Mouse (Mus musculus): ENCODE measurements around the gene Cnnm4. TPM values are rescaled to one million over a fixed set of nuclear protein-coding genes. Genes with fewer than 3 reads are reported as not detected.

Cnnm4 gene
- total and polyA plus RNA-seq, 3 experiments = 7.8 to 8.5 TPM; not detected in 1

DNA sequence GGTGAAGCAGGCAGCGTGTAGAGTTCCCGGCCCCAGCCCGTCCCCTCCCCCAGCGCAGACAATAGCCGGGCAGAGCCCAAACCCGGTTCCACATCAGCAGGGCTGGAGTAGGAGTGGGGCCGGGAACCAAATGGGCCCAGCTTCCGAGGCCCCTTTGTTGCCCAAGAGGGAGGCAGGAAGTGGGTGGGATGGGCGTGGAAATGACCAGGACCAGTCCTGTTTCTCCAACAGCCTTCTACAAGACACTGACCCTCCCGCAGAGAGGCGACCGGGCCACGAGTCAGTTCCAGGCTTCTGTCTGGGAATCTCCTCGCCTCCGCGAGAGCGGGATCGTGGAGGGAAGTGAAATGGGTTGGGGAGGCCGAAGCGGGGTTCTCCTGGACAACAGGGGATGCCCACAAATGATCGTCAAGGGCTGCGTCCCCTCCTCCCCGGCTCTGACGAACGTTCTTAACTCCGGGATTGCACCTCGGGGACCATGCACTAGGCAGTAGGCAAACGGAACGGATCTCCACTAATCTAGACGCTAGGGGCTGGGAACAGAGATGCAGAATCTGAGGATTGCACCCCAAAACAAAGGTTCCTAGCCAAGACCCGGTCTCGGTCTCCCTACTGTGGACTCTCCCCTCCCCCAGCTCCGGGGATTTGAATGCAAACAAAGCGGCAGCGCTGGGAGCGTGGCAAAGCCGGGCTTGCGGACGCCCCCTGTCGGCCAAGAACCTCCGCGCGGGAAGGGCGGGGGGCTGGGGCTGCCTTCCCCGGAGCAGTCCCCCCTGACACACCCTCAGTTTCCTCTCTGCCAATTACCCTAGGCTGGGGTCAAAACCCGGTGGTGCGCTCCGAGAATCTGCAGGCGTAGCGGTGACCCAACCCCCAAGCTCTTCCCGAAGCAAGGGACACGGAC is 85.4 kb downstream of the Cnnm4 start (continued):
- peak; percentile 73; the same call in 1 of the 2 replicates for TF ChIP-seq MXI1 (IDR thresholded peaks at IDR 0.05; ENCODE audit: low read depth, low read length)
- no peak for TF ChIP-seq ZKSCAN1 (IDR thresholded peaks at IDR 0.05; ENCODE audit: low read depth, low read length)
- peak; percentile 29 for TF ChIP-seq MAX (IDR thresholded peaks at IDR 0.05; ENCODE audit: low read length)

DNA sequence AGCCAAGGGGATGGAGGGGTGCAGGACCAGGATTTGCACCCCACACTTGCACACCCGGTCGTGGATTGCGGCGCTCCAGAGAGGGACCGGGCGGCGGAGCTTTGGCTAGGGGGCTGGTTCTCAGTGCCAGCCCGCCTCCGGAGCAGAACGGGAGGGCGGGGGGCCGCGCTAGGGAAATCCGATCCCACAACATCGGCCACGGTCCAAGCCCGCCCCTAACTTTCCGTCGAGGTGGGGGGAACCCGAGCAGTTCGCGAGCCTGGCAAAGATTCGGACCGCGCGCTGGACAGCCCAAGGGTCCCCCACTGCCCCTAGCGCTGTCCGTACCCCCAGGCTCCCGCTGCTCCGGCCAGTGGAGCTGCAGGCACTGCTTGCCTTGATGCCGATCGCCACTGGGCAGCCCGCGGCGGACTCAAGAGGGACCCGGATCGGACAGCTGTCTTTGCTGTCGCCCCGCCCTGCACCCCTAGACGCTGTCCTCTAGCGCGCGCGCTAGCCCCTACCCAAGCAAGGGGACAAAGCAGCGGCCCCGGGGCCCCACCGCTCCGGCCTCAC is 86.1 kb downstream of the Cnnm4 start:
- TF ChIP-seq UBTF (IDR thresholded peaks at IDR 0.05; ENCODE audit: borderline replicate concordance, insufficient read depth, low read depth, low read length) (no peak), TCF12 (IDR thresholded peaks at IDR 0.05; ENCODE audit: low read depth, low read length) (no peak), POLR2A (IDR thresholded peaks at IDR 0.05; ENCODE audit: control insufficient read depth in 1 of 2, insufficient read depth in 1 of 2, low read depth in 1 of 2, low read length in 2 of 2, poor library complexity in 1 of 2) (no peak), MAZ (IDR thresholded peaks at IDR 0.05; ENCODE audit: low read depth, low read length) (no peak), RAD21 (IDR thresholded peaks at IDR 0.05; ENCODE audit: low read depth, low read length) (no peak)
- Histone ChIP-seq H3K9ac (ENCODE audit: control insufficient read depth, low read depth, low read length, poor library complexity, severe bottlenecking) (peak overlapping the region; percentile 64), H3K27ac (ENCODE audit: control insufficient read depth, low read depth, low read length) (no peak overlapping the region), H3K4me3 (ENCODE audit: control insufficient read depth in 1 of 2, insufficient read depth in 1 of 2, low read depth in 2 of 2, low read length in 2 of 2) (peak overlapping the region; percentile 70 to 78), H3K79me2 (ENCODE audit: control insufficient read depth, insufficient read depth, low read length, poor library complexity) (no peaks in the 10 kb centered on the region; the same call in 1 of the 2 replicates), H3K27me3 (ENCODE audit: control insufficient read depth in 1 of 2, insufficient read depth in 2 of 2, low read length in 2 of 2) (peaks cover 13% of the 10 kb centered on the region in 2 experiments), H3K9me3 (replicated peaks; ENCODE audit: insufficient read depth, low read length) (no peaks in the 10 kb centered on the region), H3K36me3 (ENCODE audit: control insufficient read depth in 1 of 2, insufficient read depth in 2 of 2, low read length in 2 of 2) (no peaks in the 10 kb centered on the region), H3K4me1 (ENCODE audit: control insufficient read depth in 1 of 2, insufficient read depth in 2 of 2, low read length in 2 of 2) (peaks cover 0 to 9% of the 10 kb centered on the region in 2 experiments; a peak in 3 of 4 replicates)
- DNase-seq (ENCODE audit: low read depth, low spot score) = peak; percentile 28

Other genes with a start within 250 kb of the Cnnm4 start
- 40.0 and 47.9 TPM in 2 replicates for gene Uggt1, start 226.9 kb upstream of the Cnnm4 start, total RNA-seq (2012; rRNA removed)
- gene Uggt1, start 226.9 kb upstream of the Cnnm4 start, polyA plus RNA-seq (2012; ENCODE audit: insufficient read depth in 1 of 2, insufficient read length in 2 of 2, low read depth in 1 of 2, low replicate concordance in 2 of 2, missing spikeins in 1 of 2) = 10 to 100 TPM; 33.8 to 98.3 TPM
- 0.92 and 1.3 TPM in 2 replicates for gene Neurl3, start 196.9 kb upstream of the Cnnm4 start, total RNA-seq (2012; rRNA removed)
- 1 to 10 TPM in 1 of 2 experiments, not detected in 1; 3.3 TPM for gene Neurl3, start 196.9 kb upstream of the Cnnm4 start, polyA plus RNA-seq (2012; ENCODE audit: insufficient read depth in 1 of 2, insufficient read length in 2 of 2, low read depth in 1 of 2, low replicate concordance in 2 of 2, missing spikeins in 1 of 2)
- 4.2 and 6.4 TPM in 2 replicates for gene Arid5a, start 163.9 kb upstream of the Cnnm4 start, total RNA-seq (2012; rRNA removed)
- 1 to 10 TPM in 1 of 2 experiments, not detected in 1; 9.0 TPM for gene Arid5a, start 163.9 kb upstream of the Cnnm4 start, polyA plus RNA-seq (2012; ENCODE audit: insufficient read depth in 1 of 2, insufficient read length in 2 of 2, low read depth in 1 of 2, low replicate concordance in 2 of 2, missing spikeins in 1 of 2)
- 26.4 and 29.0 TPM in 2 replicates for gene Kansl3, start 102.4 kb upstream of the Cnnm4 start, total RNA-seq (2012; rRNA removed)
- 10 to 100 TPM; 45.6 to 55.4 TPM for gene Kansl3, start 102.4 kb upstream of the Cnnm4 start, polyA plus RNA-seq (2012; ENCODE audit: insufficient read depth in 1 of 2, insufficient read length in 2 of 2, low read depth in 1 of 2, low replicate concordance in 2 of 2, missing spikeins in 1 of 2)
- 0.13 TPM in 1 of 2 replicates, not detected in the other for gene Fer1l5, start 99.3 kb upstream of the Cnnm4 start, total RNA-seq (2012; rRNA removed)
- gene Fer1l5, start 99.3 kb upstream of the Cnnm4 start, polyA plus RNA-seq (2012; ENCODE audit: insufficient read depth in 1 of 2, insufficient read length in 2 of 2, low read depth in 1 of 2, low replicate concordance in 2 of 2, missing spikeins in 1 of 2) = 1 to 10 TPM in 1 of 2 experiments, not detected in 1; 2.3 TPM
- gene Lman2l, start 26.3 kb upstream of the Cnnm4 start, total RNA-seq (2012; rRNA removed) = 6.1 and 7.0 TPM in 2 replicates
- gene Lman2l, start 26.3 kb upstream of the Cnnm4 start, polyA plus RNA-seq (2012; ENCODE audit: insufficient read depth in 1 of 2, insufficient read length in 2 of 2, low read depth in 1 of 2, low replicate concordance in 2 of 2, missing spikeins in 1 of 2) = 10 to 100 TPM in 1 of 2 experiments, not detected in 1; 19.7 TPM
- gene Cnnm3, start 40.2 kb downstream of the Cnnm4 start, total RNA-seq (2012; rRNA removed) = 3.8 and 4.2 TPM in 2 replicates
- gene Cnnm3, start 40.2 kb downstream of the Cnnm4 start, polyA plus RNA-seq (2012; ENCODE audit: insufficient read depth in 1 of 2, insufficient read length in 2 of 2, low read depth in 1 of 2, low replicate concordance in 2 of 2, missing spikeins in 1 of 2) = 1 to 10 TPM in 1 of 2 experiments, not detected in 1; 9.9 TPM
- 2.0 and 2.9 TPM in 2 replicates for gene Ankrd23, start 65.3 kb downstream of the Cnnm4 start, total RNA-seq (2012; rRNA removed)
- gene Ankrd23, start 65.3 kb downstream of the Cnnm4 start, polyA plus RNA-seq (2012; ENCODE audit: insufficient read depth in 1 of 2, insufficient read length in 2 of 2, low read depth in 1 of 2, low replicate concordance in 2 of 2, missing spikeins in 1 of 2) = 1 to 10 TPM in 1 of 2 experiments, not detected in 1; 3.7 TPM
- gene Gm42417, start 67.8 kb downstream of the Cnnm4 start, total RNA-seq (2012; rRNA removed) = not detected in 2 replicates
- gene Gm42417, start 67.8 kb downstream of the Cnnm4 start, polyA plus RNA-seq (2012; ENCODE audit: insufficient read depth in 1 of 2, insufficient read length in 2 of 2, low read depth in 1 of 2, low replicate concordance in 2 of 2, missing spikeins in 1 of 2) = under 1 TPM in 1 of 2 experiments, not detected in 1; 0.74 TPM
- 8.8 and 9.7 TPM in 2 replicates for gene Ankrd39, start 75.8 kb downstream of the Cnnm4 start, total RNA-seq (2012; rRNA removed)
- gene Ankrd39, start 75.8 kb downstream of the Cnnm4 start, polyA plus RNA-seq (2012; ENCODE audit: insufficient read depth in 1 of 2, insufficient read length in 2 of 2, low read depth in 1 of 2, low replicate concordance in 2 of 2, missing spikeins in 1 of 2) = 10 to 100 TPM in 1 of 2 experiments, not detected in 1; 14.4 TPM
- gene Sema4c, start 86.7 kb downstream of the Cnnm4 start, total RNA-seq (2012; rRNA removed) = 0.19 and 0.33 TPM in 2 replicates
- gene Sema4c, start 86.7 kb downstream of the Cnnm4 start, polyA plus RNA-seq (2012; ENCODE audit: insufficient read depth in 1 of 2, insufficient read length in 2 of 2, low read depth in 1 of 2, low replicate concordance in 2 of 2, missing spikeins in 1 of 2) = 1 to 10 TPM in 1 of 2 experiments, not detected in 1; 1.4 TPM
- gene Fam178b, start 211.6 kb downstream of the Cnnm4 start, total RNA-seq (2012; rRNA removed) = 0.19 and 0.33 TPM in 2 replicates
- under 1 TPM in 1 of 2 experiments, not detected in 1; 0.29 TPM for gene Fam178b, start 211.6 kb downstream of the Cnnm4 start, polyA plus RNA-seq (2012; ENCODE audit: insufficient read depth in 1 of 2, insufficient read length in 2 of 2, low read depth in 1 of 2, low replicate concordance in 2 of 2, missing spikeins in 1 of 2)
- 498 and 541 TPM in 2 replicates for gene Cox5b, start 219.8 kb downstream of the Cnnm4 start, total RNA-seq (2012; rRNA removed)
- 1,000 to 10,000 TPM in 1 of 2 experiments, not detected in 1; 1,152 TPM for gene Cox5b, start 219.8 kb downstream of the Cnnm4 start, polyA plus RNA-seq (2012; ENCODE audit: insufficient read depth in 1 of 2, insufficient read length in 2 of 2, low read depth in 1 of 2, low replicate concordance in 2 of 2, missing spikeins in 1 of 2)
- not detected in 2 replicates for gene 4933424G06Rik, start 238.5 kb downstream of the Cnnm4 start, total RNA-seq (2012; rRNA removed)
- not detected for gene 4933424G06Rik, start 238.5 kb downstream of the Cnnm4 start, polyA plus RNA-seq (2012; ENCODE audit: insufficient read depth in 1 of 2, insufficient read length in 2 of 2, low read depth in 1 of 2, low replicate concordance in 2 of 2, missing spikeins in 1 of 2)
- gene Actr1b, start 242.8 kb downstream of the Cnnm4 start, total RNA-seq (2012; rRNA removed) = 71.0 and 86.1 TPM in 2 replicates
- gene Actr1b, start 242.8 kb downstream of the Cnnm4 start, polyA plus RNA-seq (2012; ENCODE audit: insufficient read depth in 1 of 2, insufficient read length in 2 of 2, low read depth in 1 of 2, low replicate concordance in 2 of 2, missing spikeins in 1 of 2) = 100 to 1,000 TPM in 1 of 2 experiments, not detected in 1; 106 TPM